ENCODE assay signal across 8 mouse cellular contexts in the genomic region with DNA sequence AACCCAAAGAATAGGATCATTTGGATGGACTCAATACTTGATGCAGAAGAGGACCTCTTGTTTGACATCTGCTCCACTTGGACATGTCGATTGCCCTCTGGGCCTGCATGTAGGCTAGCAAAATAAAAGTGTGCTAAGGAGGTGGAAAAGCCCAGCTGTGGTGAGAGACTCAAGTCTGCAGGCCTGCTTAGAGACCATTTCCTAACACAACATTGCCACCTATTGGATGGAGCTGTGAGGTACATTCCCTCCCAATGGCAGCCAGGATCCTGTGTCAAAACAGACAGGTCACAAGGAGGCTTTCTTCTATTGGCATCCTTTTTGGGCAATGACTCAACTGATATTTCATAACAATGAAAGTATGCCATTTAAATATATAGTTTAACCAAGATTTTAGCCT. TPM values are rescaled to one million over a fixed set of nuclear protein-coding genes. Genes with fewer than 3 reads are reported as not detected.
DNase-seq lines count a peak whose midpoint lies in the region; ATAC-seq and TF ChIP-seq lines count a peak whose summit lies in the region.

No protein-coding gene starts in this region.

- no peak overlapping the region for H3K9ac ChIP-seq in ES-Bruce4 (ENCODE audit: low read depth, poor library complexity, severe bottlenecking)
- H3K9ac ChIP-seq in embryonic facial prominence, embryonic 11.5 days (replicated peaks; ENCODE audit: low read length): no peak overlapping the region
- H3K9ac ChIP-seq in liver, embryonic 12.5 days: no peak overlapping the region
- H3K9ac ChIP-seq in neural tube, embryonic 13.5 days: no peak overlapping the region

- peak; percentile 72 for DNase-seq in adrenal gland, postnatal 14 days
- peak; percentile 80 for DNase-seq in embryonic facial prominence, embryonic 11.5 days (ENCODE audit: low spot score)
- peak; percentile 67 to 78 for DNase-seq in kidney, postnatal 25 days
- DNase-seq in thymus, postnatal 0 days (ENCODE audit: low spot score): peak; percentile 85

- peak; percentile 60 for TF ChIP-seq CTCF in ES-Bruce4 (IDR thresholded peaks at IDR 0.05; ENCODE audit: low read depth, low read length)

- no peaks in the 10 kb centered on the region for H3K36me3 ChIP-seq in ES-Bruce4 (ENCODE audit: control insufficient read depth, insufficient read depth, low read length, poor library complexity, severe bottlenecking)
- H3K36me3 ChIP-seq in embryonic facial prominence, embryonic 11.5 days (replicated peaks; ENCODE audit: control insufficient read depth, insufficient read depth, low read depth, low read length): no peaks in the 10 kb centered on the region
- H3K36me3 ChIP-seq in liver, embryonic 12.5 days: peaks cover 32% of the 10 kb centered on the region
- peaks cover 5% of the 10 kb centered on the region; the same call in 1 of the 2 replicates for H3K36me3 ChIP-seq in neural tube, embryonic 13.5 days

- no peaks in the 10 kb centered on the region for H3K9me3 ChIP-seq in ES-Bruce4 (replicated peaks; ENCODE audit: control insufficient read depth, insufficient read depth, low read length, poor library complexity, severe bottlenecking)
- no peaks in the 10 kb centered on the region for H3K9me3 ChIP-seq in embryonic facial prominence, embryonic 11.5 days (replicated peaks; ENCODE audit: control insufficient read depth, low read length)
- H3K9me3 ChIP-seq in liver, embryonic 12.5 days (replicated peaks): no peaks in the 10 kb centered on the region
- no peaks in the 10 kb centered on the region for H3K9me3 ChIP-seq in neural tube, embryonic 13.5 days

- no peaks in the 10 kb centered on the region for H3K4me1 ChIP-seq in ES-Bruce4 (ENCODE audit: control insufficient read depth, insufficient read depth, low read length)
- H3K4me1 ChIP-seq in embryonic facial prominence, embryonic 11.5 days (ENCODE audit: control insufficient read depth, insufficient read depth, low read length): no peaks in the 10 kb centered on the region
- peaks cover 11% of the 10 kb centered on the region; the same call in 1 of the 2 replicates for H3K4me1 ChIP-seq in liver, embryonic 12.5 days
- H3K4me1 ChIP-seq in neural tube, embryonic 13.5 days (replicated peaks): peaks cover 7% of the 10 kb centered on the region

- TF ChIP-seq POLR2A in ES-Bruce4 (IDR thresholded peaks at IDR 0.05; ENCODE audit: insufficient read depth, low read length): no peak

- WGBS in embryonic facial prominence, embryonic 11.5 days: 0% methylated on average over 1 of the region's 1 CpGs
- 17% methylated on average over 1 of the region's 1 CpGs for WGBS in liver, embryonic 12.5 days (ENCODE audit: insufficient replicate concordance)
- WGBS in neural tube, embryonic 13.5 days: 3% methylated on average over 1 of the region's 1 CpGs

- no peak overlapping the region for H3K4me3 ChIP-seq in ES-Bruce4 (ENCODE audit: low read depth, low read length)
- H3K4me3 ChIP-seq in embryonic facial prominence, embryonic 11.5 days (ENCODE audit: low read depth, low read length): no peak overlapping the region
- no peak overlapping the region for H3K4me3 ChIP-seq in liver, embryonic 12.5 days
- no peak overlapping the region for H3K4me3 ChIP-seq in neural tube, embryonic 13.5 days

- H3K27me3 ChIP-seq in ES-Bruce4 (ENCODE audit: control insufficient read depth, insufficient read depth, low read length, poor library complexity, severe bottlenecking): no peaks in the 10 kb centered on the region; the same call in 1 of the 2 replicates
- peaks cover 2% of the 10 kb centered on the region; the same call in 1 of the 2 replicates for H3K27me3 ChIP-seq in embryonic facial prominence, embryonic 11.5 days (ENCODE audit: control insufficient read depth, insufficient read depth, low read length)
- H3K27me3 ChIP-seq in liver, embryonic 12.5 days (replicated peaks): peaks cover 16% of the 10 kb centered on the region
- peaks cover 10% of the 10 kb centered on the region; the same call in 1 of the 2 replicates for H3K27me3 ChIP-seq in neural tube, embryonic 13.5 days

- TF ChIP-seq EP300 in ES-Bruce4 (IDR thresholded peaks at IDR 0.05; ENCODE audit: insufficient read depth, low read depth, low read length): no peak

- H3K27ac ChIP-seq in ES-Bruce4 (ENCODE audit: insufficient read depth, low read length): no peak overlapping the region
- no peak overlapping the region for H3K27ac ChIP-seq in embryonic facial prominence, embryonic 11.5 days (replicated peaks; ENCODE audit: low read depth, low read length)
- H3K27ac ChIP-seq in liver, embryonic 12.5 days: no peak overlapping the region
- no peak overlapping the region for H3K27ac ChIP-seq in neural tube, embryonic 13.5 days (replicated peaks)

- H3K4me2 ChIP-seq in embryonic facial prominence, embryonic 11.5 days (ENCODE audit: low read depth, low read length): no peak overlapping the region
- H3K4me2 ChIP-seq in liver, embryonic 12.5 days: no peak overlapping the region
- no peak overlapping the region for H3K4me2 ChIP-seq in neural tube, embryonic 13.5 days

- 0 out of 2 replicates have a peak, but pooled peaks have one; percentile 40 for ATAC-seq in embryonic facial prominence, embryonic 11.5 days (replicated peaks; ENCODE audit: insufficient number of reproducible peaks, low FRiP score, low TSS enrichment, low read depth)
- peak; percentile 71 for ATAC-seq in granulocyte monocyte progenitor cell, adult 5-6 weeks (replicated peaks; ENCODE audit: poor library complexity, severe bottlenecking)
- peak; percentile 54 for ATAC-seq in liver, embryonic 12.5 days
- 0 out of 2 replicates have a peak, but pooled peaks have one; percentile 17 for ATAC-seq in neural tube, embryonic 13.5 days (ENCODE audit: low read depth)

RNA-seq across cellular contexts. Expression of a gene that starts 7.9 kb away (rescaled TPM):
- not detected in 2 replicates for polyA plus RNA-seq in ES-Bruce4 (2011; ENCODE audit: insufficient read depth, insufficient read length, low read depth, missing spikeins)
- total RNA-seq in adrenal gland, postnatal 14 days (2021): 0.75 and 19.1 TPM in 2 replicates
- 0.13 and 0.18 TPM in 2 replicates for polyA plus RNA-seq in embryonic facial prominence, embryonic 11.5 days (2014; fragmentation: Nextera tagmentation; extraction: Ambion mirVana)
- not detected in 2 replicates for total RNA-seq in granulocyte monocyte progenitor cell, adult 5-6 weeks (2014; fragmentation: Nextera tagmentation)
- not detected in 2 replicates for total RNA-seq in granulocyte monocyte progenitor cell, adult 5-6 weeks (2017)
- polyA plus RNA-seq in liver, embryonic 12.5 days (2016; fragmentation: Nextera tagmentation; extraction: Ambion mirVana): 0.57 and 0.68 TPM in 2 replicates
- polyA plus RNA-seq in neural tube, embryonic 13.5 days (2015; fragmentation: Nextera tagmentation; extraction: Ambion mirVana): not detected in 2 replicates
- 0.12 TPM in 1 of 2 replicates, not detected in the other for polyA plus RNA-seq in thymus, postnatal 0 days (2015; fragmentation: Nextera tagmentation; extraction: Ambion mirVana)

RNA-seq across cellular contexts. Expression of a gene that starts 41.2 kb away (rescaled TPM):
- polyA plus RNA-seq in ES-Bruce4 (2011; ENCODE audit: insufficient read depth, insufficient read length, low read depth, missing spikeins): not detected in 2 replicates
- 0.34 and 8.6 TPM in 2 replicates for total RNA-seq in adrenal gland, postnatal 14 days (2021)
- not detected in 2 replicates for polyA plus RNA-seq in embryonic facial prominence, embryonic 11.5 days (2014; fragmentation: Nextera tagmentation; extraction: Ambion mirVana)
- not detected in 2 replicates for total RNA-seq in granulocyte monocyte progenitor cell, adult 5-6 weeks (2014; fragmentation: Nextera tagmentation)
- total RNA-seq in granulocyte monocyte progenitor cell, adult 5-6 weeks (2017): not detected in 2 replicates
- 0.33 TPM in 1 of 2 replicates, not detected in the other for polyA plus RNA-seq in liver, embryonic 12.5 days (2016; fragmentation: Nextera tagmentation; extraction: Ambion mirVana)
- not detected in 2 replicates for polyA plus RNA-seq in neural tube, embryonic 13.5 days (2015; fragmentation: Nextera tagmentation; extraction: Ambion mirVana)
- polyA plus RNA-seq in thymus, postnatal 0 days (2015; fragmentation: Nextera tagmentation; extraction: Ambion mirVana): 0.07 and 0.17 TPM in 2 replicates

RNA-seq across cellular contexts. Expression of a gene that starts 46.4 kb away (rescaled TPM):
- 10.2 and 17.2 TPM in 2 replicates for polyA plus RNA-seq in ES-Bruce4 (2011; ENCODE audit: insufficient read depth, insufficient read length, low read depth, missing spikeins)
- total RNA-seq in adrenal gland, postnatal 14 days (2021): 10.4 and 12.1 TPM in 2 replicates
- 29.4 and 33.4 TPM in 2 replicates for polyA plus RNA-seq in embryonic facial prominence, embryonic 11.5 days (2014; fragmentation: Nextera tagmentation; extraction: Ambion mirVana)
- total RNA-seq in granulocyte monocyte progenitor cell, adult 5-6 weeks (2014; fragmentation: Nextera tagmentation): 156 and 158 TPM in 2 replicates
- 230 and 279 TPM in 2 replicates for total RNA-seq in granulocyte monocyte progenitor cell, adult 5-6 weeks (2017)
- polyA plus RNA-seq in liver, embryonic 12.5 days (2016; fragmentation: Nextera tagmentation; extraction: Ambion mirVana): 34.1 and 35.4 TPM in 2 replicates
- polyA plus RNA-seq in neural tube, embryonic 13.5 days (2015; fragmentation: Nextera tagmentation; extraction: Ambion mirVana): 7.9 and 8.0 TPM in 2 replicates
- polyA plus RNA-seq in thymus, postnatal 0 days (2015; fragmentation: Nextera tagmentation; extraction: Ambion mirVana): 32.3 and 35.0 TPM in 2 replicates

Comparison
In these comparisons a context has a peak if more than half of its experiments do, and no peak if none do; other contexts are left out.
1. ATAC-seq: peak in every context shown above with its lines; median percentile 71 in granulocyte monocyte progenitor cell, adult 5-6 weeks; 54 in liver, embryonic 12.5 days; 40 in embryonic facial prominence, embryonic 11.5 days; 17 in neural tube, embryonic 13.5 days.